Mouse (Mus musculus): Measurements from ENCODE around the gene Ipo7. TPM values are rescaled to one million over a fixed set of nuclear protein-coding genes. Genes with fewer than 3 reads are reported as not detected.
"Not testable (repeated sequence)": the region's sequence is repeated elsewhere in the genome, so short reads cannot be mapped to it uniquely, and the experiment has no call there.

The Ipo7 gene
- 18.8 and 21.2 TPM in 2 replicates for polyA plus RNA-seq (2015; fragmentation: Nextera tagmentation; extraction: Ambion mirVana)

GRCm38 (mm10) chr7:110018117-110018630 lies at the start of gene Ipo7:
Gene Ipo7, plus strand, starts transcription at chr7:110018274.
- Histone ChIP-seq H3K27ac (ENCODE audit: low read length) (peak within 1 kb of the TSS; percentile 92), H3K9ac (ENCODE audit: low read depth, low read length) (peak within 1 kb of the TSS; percentile 97), H3K9me3 (replicated peaks; ENCODE audit: control insufficient read depth, low read length) (no peaks in the 10 kb centered on the region), H3K27me3 (ENCODE audit: control insufficient read depth, insufficient read depth, low read depth, low read length) (no peaks in the 10 kb centered on the region), H3K4me2 (ENCODE audit: low read depth, low read length) (peak within 1 kb of the TSS; percentile 69), H3K4me1 (ENCODE audit: control insufficient read depth, low read depth, low read length) (peaks cover 12% of the 10 kb centered on the region), H3K36me3 (ENCODE audit: control insufficient read depth, insufficient read depth) (no peaks in the 10 kb centered on the region), H3K4me3 (ENCODE audit: low read depth, low read length) (peak within 1 kb of the TSS; percentile 98)
- 0% methylated on average over 47 of the region's 48 CpGs for WGBS (ENCODE audit: insufficient replicate concordance)
- ATAC-seq (ENCODE audit: low read depth) = peak; percentile 97

GRCm38 (mm10) chr7:109968924-109969450 lies 49.1 kb upstream of the Ipo7 start:
- Histone ChIP-seq H3K9me3 (replicated peaks; ENCODE audit: control insufficient read depth, low read length) (no peaks in the 10 kb centered on the region), H3K27ac (ENCODE audit: low read length) (no peak overlapping the region), H3K4me3 (ENCODE audit: low read depth, low read length) (no peak overlapping the region), H3K27me3 (ENCODE audit: control insufficient read depth, insufficient read depth, low read depth, low read length) (no peaks in the 10 kb centered on the region), H3K9ac (ENCODE audit: low read depth, low read length) (no peak overlapping the region), H3K4me1 (ENCODE audit: control insufficient read depth, low read depth, low read length) (no peaks in the 10 kb centered on the region), H3K4me2 (ENCODE audit: low read depth, low read length) (no peak overlapping the region), H3K36me3 (ENCODE audit: control insufficient read depth, insufficient read depth) (peaks cover 3% of the 10 kb centered on the region; the same call in 1 of the 2 replicates)
- WGBS (ENCODE audit: insufficient replicate concordance) = no CpG with 5 or more reads among the region's 2 CpGs
- ATAC-seq (ENCODE audit: low read depth) = peak; percentile 35

GRCm38 (mm10) chr7:109969542-109969941 lies 48.5 kb upstream of the Ipo7 start:
- ATAC-seq (ENCODE audit: low read depth) = no peak
- H3K4me1 ChIP-seq (ENCODE audit: control insufficient read depth, low read depth, low read length) = no peaks in the 10 kb centered on the region
- peaks cover 3% of the 10 kb centered on the region; the same call in 1 of the 2 replicates for H3K36me3 ChIP-seq (ENCODE audit: control insufficient read depth, insufficient read depth)
- H3K27me3 ChIP-seq (ENCODE audit: control insufficient read depth, insufficient read depth, low read depth, low read length) = no peaks in the 10 kb centered on the region
- no peak overlapping the region for H3K9ac ChIP-seq (ENCODE audit: low read depth, low read length)
- no peak overlapping the region for H3K4me3 ChIP-seq (ENCODE audit: low read depth, low read length)
- H3K4me2 ChIP-seq (ENCODE audit: low read depth, low read length) = no peak overlapping the region
- H3K27ac ChIP-seq (ENCODE audit: low read length) = no peak overlapping the region
- H3K9me3 ChIP-seq (replicated peaks; ENCODE audit: control insufficient read depth, low read length) = no peaks in the 10 kb centered on the region

GRCm38 (mm10) chr7:109975966-109976715 lies 41.9 kb upstream of the Ipo7 start:
- Histone ChIP-seq H3K36me3 (ENCODE audit: control insufficient read depth, insufficient read depth) (peaks cover 9% of the 10 kb centered on the region), H3K4me1 (ENCODE audit: control insufficient read depth, low read depth, low read length) (no peaks in the 10 kb centered on the region), H3K27me3 (ENCODE audit: control insufficient read depth, insufficient read depth, low read depth, low read length) (no peaks in the 10 kb centered on the region), H3K4me2 (ENCODE audit: low read depth, low read length) (no peak overlapping the region), H3K4me3 (ENCODE audit: low read depth, low read length) (no peak overlapping the region), H3K27ac (ENCODE audit: low read length) (no peak overlapping the region), H3K9me3 (replicated peaks; ENCODE audit: control insufficient read depth, low read length) (no peaks in the 10 kb centered on the region), H3K9ac (ENCODE audit: low read depth, low read length) (no peak overlapping the region)
- 77% methylated on average over 6 of the region's 6 CpGs for WGBS (ENCODE audit: insufficient replicate concordance)
- no peak for ATAC-seq (ENCODE audit: low read depth)

- not testable (repeated sequence) for H3K27ac ChIP-seq (ENCODE audit: low read length); H3K9me3 ChIP-seq (replicated peaks; ENCODE audit: control insufficient read depth, low read length); H3K36me3 ChIP-seq (ENCODE audit: control insufficient read depth, insufficient read depth); H3K4me2 ChIP-seq (ENCODE audit: low read depth, low read length); H3K4me1 ChIP-seq (ENCODE audit: control insufficient read depth, low read depth, low read length); H3K27me3 ChIP-seq (ENCODE audit: control insufficient read depth, insufficient read depth, low read depth, low read length); H3K9ac ChIP-seq (ENCODE audit: low read depth, low read length); ATAC-seq (ENCODE audit: low read depth); H3K4me3 ChIP-seq (ENCODE audit: low read depth, low read length)
- WGBS (ENCODE audit: insufficient replicate concordance) = 59% methylated on average over 5 of the region's 5 CpGs
These were observed 40.9 kb upstream of the Ipo7 start for GRCm38 (mm10) chr7:109977131-109977530.

- not testable (repeated sequence) for ATAC-seq (ENCODE audit: low read depth); H3K4me1 ChIP-seq (ENCODE audit: control insufficient read depth, low read depth, low read length); H3K9ac ChIP-seq (ENCODE audit: low read depth, low read length); H3K27ac ChIP-seq (ENCODE audit: low read length); H3K36me3 ChIP-seq (ENCODE audit: control insufficient read depth, insufficient read depth); H3K9me3 ChIP-seq (replicated peaks; ENCODE audit: control insufficient read depth, low read length); H3K27me3 ChIP-seq (ENCODE audit: control insufficient read depth, insufficient read depth, low read depth, low read length); H3K4me3 ChIP-seq (ENCODE audit: low read depth, low read length); H3K4me2 ChIP-seq (ENCODE audit: low read depth, low read length)
- WGBS (ENCODE audit: insufficient replicate concordance) = 70% methylated on average over 5 of the region's 5 CpGs
These were observed 33.5 kb upstream of the Ipo7 start for GRCm38 (mm10) chr7:109984608-109985007.

GRCm38 (mm10) chr7:109985661-109986132 lies 32.4 kb upstream of the Ipo7 start:
- peak; percentile 18 for ATAC-seq (ENCODE audit: low read depth)
- peaks cover 9% of the 10 kb centered on the region; the same call in 1 of the 2 replicates for H3K4me1 ChIP-seq (ENCODE audit: control insufficient read depth, low read depth, low read length)
- H3K9ac ChIP-seq (ENCODE audit: low read depth, low read length) = peak overlapping the region; percentile 78
- peak overlapping the region; percentile 82 for H3K27ac ChIP-seq (ENCODE audit: low read length)
- H3K27me3 ChIP-seq (ENCODE audit: control insufficient read depth, insufficient read depth, low read depth, low read length) = no peaks in the 10 kb centered on the region
- H3K4me2 ChIP-seq (ENCODE audit: low read depth, low read length) = peak overlapping the region; percentile 90
- under 1% methylated on average over 27 of the region's 27 CpGs for WGBS (ENCODE audit: insufficient replicate concordance)
- H3K9me3 ChIP-seq (replicated peaks; ENCODE audit: control insufficient read depth, low read length) = no peaks in the 10 kb centered on the region
- no peaks in the 10 kb centered on the region for H3K36me3 ChIP-seq (ENCODE audit: control insufficient read depth, insufficient read depth)
- H3K4me3 ChIP-seq (ENCODE audit: low read depth, low read length) = peak overlapping the region; percentile 74

GRCm38 (mm10) chr7:109986133-109986669 lies 31.9 kb upstream of the Ipo7 start:
- H3K27ac ChIP-seq (ENCODE audit: low read length) = peak overlapping the region; percentile 88
- peaks cover 9% of the 10 kb centered on the region; the same call in 1 of the 2 replicates for H3K4me1 ChIP-seq (ENCODE audit: control insufficient read depth, low read depth, low read length)
- H3K36me3 ChIP-seq (ENCODE audit: control insufficient read depth, insufficient read depth) = no peaks in the 10 kb centered on the region
- WGBS (ENCODE audit: insufficient replicate concordance) = under 1% methylated on average over 43 of the region's 43 CpGs
- H3K9ac ChIP-seq (ENCODE audit: low read depth, low read length) = peak overlapping the region; percentile 78
- no peaks in the 10 kb centered on the region for H3K27me3 ChIP-seq (ENCODE audit: control insufficient read depth, insufficient read depth, low read depth, low read length)
- peak; percentile 98 for ATAC-seq (ENCODE audit: low read depth)
- H3K4me2 ChIP-seq (ENCODE audit: low read depth, low read length) = peak overlapping the region; percentile 90
- H3K4me3 ChIP-seq (ENCODE audit: low read depth, low read length) = peak overlapping the region; percentile 74
- no peaks in the 10 kb centered on the region for H3K9me3 ChIP-seq (replicated peaks; ENCODE audit: control insufficient read depth, low read length)

GRCm38 (mm10) chr7:109986775-109987174 lies 31.3 kb upstream of the Ipo7 start, which contains the start of gene Tmem41b:
Gene Tmem41b, minus strand, starts transcription at chr7:109986929.
- Histone ChIP-seq H3K27ac (ENCODE audit: low read length) (peak within 1 kb of the TSS; percentile 88), H3K4me3 (ENCODE audit: low read depth, low read length) (peak within 1 kb of the TSS; percentile 74), H3K4me2 (ENCODE audit: low read depth, low read length) (peak within 1 kb of the TSS; percentile 90), H3K9ac (ENCODE audit: low read depth, low read length) (peak within 1 kb of the TSS; percentile 78)
- not testable (repeated sequence) for H3K36me3 ChIP-seq (ENCODE audit: control insufficient read depth, insufficient read depth); ATAC-seq (ENCODE audit: low read depth); H3K27me3 ChIP-seq (ENCODE audit: control insufficient read depth, insufficient read depth, low read depth, low read length); H3K9me3 ChIP-seq (replicated peaks; ENCODE audit: control insufficient read depth, low read length); H3K4me1 ChIP-seq (ENCODE audit: control insufficient read depth, low read depth, low read length)
- WGBS (ENCODE audit: insufficient replicate concordance) = 30% methylated on average over 6 of the region's 6 CpGs

Data from liver, embryonic 16.5 days (tissue).